Mouse (Mus musculus) embryonic fibroblast, embryonic 13.5 days (primary cell): ENCODE measurements around the gene Atrnl1.

Experiments
- CTCF ChIP-seq: IDR thresholded peaks from 2 replicates; pipeline ENCODE4 v1.5.1; 2011; ENCODE audit warnings: mild to moderate bottlenecking, control low read depth, low read length, moderate library complexity, borderline replicate concordance; ENCODE audit not compliant: insufficient read depth
- POLR2A ChIP-seq: IDR thresholded peaks from 2 replicates; pipeline ENCODE4 v1.6.1; 2011; ENCODE audit warnings: low read depth, mild to moderate bottlenecking, control low read depth, low read length, moderate library complexity

DNA sequence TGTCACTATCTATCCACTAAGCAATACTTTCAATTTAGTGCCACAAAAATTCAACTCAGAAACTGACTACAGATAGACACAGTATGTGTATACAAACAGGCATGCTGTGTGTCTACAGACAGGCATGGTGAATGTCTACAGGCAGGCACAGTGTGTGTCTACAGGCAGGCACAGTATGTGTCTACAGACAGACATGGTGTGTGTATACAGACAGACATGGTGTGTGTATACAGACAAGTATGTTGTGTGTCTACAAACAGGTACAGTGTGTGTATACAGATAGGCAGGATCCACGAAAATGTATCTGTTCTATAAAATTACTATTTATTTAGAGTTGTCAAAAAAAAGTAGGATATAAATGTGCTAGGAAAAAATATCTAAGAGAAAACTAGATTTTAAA is 477.1 kb downstream of the Atrnl1 start:
- no peak for TF ChIP-seq POLR2A
- TF ChIP-seq CTCF = no peak
